Mouse (Mus musculus): Measurements from ENCODE around the gene Prmt7. TPM values are rescaled to one million over a fixed set of nuclear protein-coding genes. Genes with fewer than 3 reads are reported as not detected.

Gene Prmt7
- polyA plus RNA-seq (2012; rRNA removed; ENCODE audit: low replicate concordance) = 20.5 and 30.4 TPM in 2 replicates

DNA sequence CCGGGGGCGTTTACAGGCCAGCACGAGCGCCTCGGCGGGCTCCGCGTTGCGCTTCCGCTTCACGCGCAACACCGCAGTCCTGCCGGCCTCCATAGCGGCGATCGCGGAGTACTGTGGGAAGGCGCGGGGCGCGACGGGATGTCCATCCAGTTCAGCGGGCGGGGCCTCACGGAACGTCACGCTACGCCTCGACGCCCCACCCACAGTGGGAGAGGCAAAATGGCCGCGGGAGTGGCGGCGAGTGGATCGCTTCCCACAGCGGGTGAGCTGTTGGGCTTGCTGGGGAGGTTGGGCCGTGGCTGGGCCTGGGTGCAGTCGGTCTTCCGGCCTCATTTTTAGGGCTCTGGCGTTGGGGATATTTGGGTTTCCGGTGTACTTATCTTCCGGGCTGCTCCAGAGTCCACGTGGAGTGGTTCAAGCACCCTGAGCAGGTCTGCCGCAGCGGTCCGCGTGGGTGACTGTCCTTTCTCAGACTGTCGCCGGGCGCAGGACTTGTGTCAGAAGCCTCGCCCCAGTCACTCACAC lies at the start of gene Prmt7, which contains the start of gene Slc7a6os:
TSS of gene Prmt7 (plus strand) at position 116 of the 525 bp plus-strand sequence.
TSS of gene Slc7a6os (minus strand) at position 115 of the 525 bp plus-strand sequence.

DNA sequence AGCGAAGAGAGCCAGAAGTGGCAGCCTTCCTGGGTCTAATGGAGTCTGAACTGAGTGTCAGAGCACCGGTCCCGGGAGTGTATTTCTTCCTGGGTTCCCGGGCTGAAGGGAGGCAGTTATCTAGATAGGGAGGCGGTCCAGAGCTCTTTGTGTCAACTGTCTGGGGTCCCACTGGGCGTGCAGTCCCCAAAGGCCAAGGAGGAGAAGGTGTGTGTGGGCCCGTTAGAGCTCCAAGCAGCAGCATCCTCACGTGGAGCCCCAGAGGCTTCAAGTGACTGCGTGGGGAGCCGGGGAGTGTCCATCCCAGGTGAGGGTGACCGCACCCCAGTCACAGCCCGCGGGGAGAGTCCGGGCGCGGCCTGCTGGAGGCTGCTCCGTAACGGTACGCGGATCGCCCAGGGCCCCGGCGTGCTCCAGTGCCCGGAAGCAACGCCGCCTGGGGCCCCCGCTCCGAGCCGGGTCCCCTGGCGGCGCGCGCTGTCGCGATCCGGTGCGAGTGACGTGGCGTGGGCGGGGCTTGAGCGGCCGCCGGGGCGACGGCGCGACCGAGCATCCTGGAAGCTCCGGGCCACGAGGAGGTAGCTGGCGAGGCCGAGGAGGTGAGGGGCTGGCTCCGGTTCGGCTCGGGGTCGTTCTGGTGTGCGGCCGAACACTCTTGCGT lies 42.2 kb upstream of the Prmt7 start, which contains the start of gene Slc7a6:
TSS of gene Slc7a6 (plus strand) at position 502 of the 661 bp plus-strand sequence.

Other genes starting within 250 kb of the Prmt7 start
- gene Slc12a4, start 244.8 kb upstream of the Prmt7 start, polyA plus RNA-seq (2012; rRNA removed; ENCODE audit: low replicate concordance) = 43.9 and 52.9 TPM in 2 replicates
- 0.67 and 0.73 TPM in 2 replicates for gene Dpep3, start 231.5 kb upstream of the Prmt7 start, polyA plus RNA-seq (2012; rRNA removed; ENCODE audit: low replicate concordance)
- 16.2 and 27.0 TPM in 2 replicates for gene Dus2, start 219.6 kb upstream of the Prmt7 start, polyA plus RNA-seq (2012; rRNA removed; ENCODE audit: low replicate concordance)
- not detected in 2 replicates for gene Dpep2nb, start 205.0 kb upstream of the Prmt7 start, polyA plus RNA-seq (2012; rRNA removed; ENCODE audit: low replicate concordance)
- 10.0 and 17.6 TPM in 2 replicates for gene Ddx28, start 199.1 kb upstream of the Prmt7 start, polyA plus RNA-seq (2012; rRNA removed; ENCODE audit: low replicate concordance)
- 29.5 and 59.1 TPM in 2 replicates for gene Nfatc3, start 152.1 kb upstream of the Prmt7 start, polyA plus RNA-seq (2012; rRNA removed; ENCODE audit: low replicate concordance)
- 20.9 and 24.4 TPM in 2 replicates for gene Esrp2, start 74.0 kb upstream of the Prmt7 start, polyA plus RNA-seq (2012; rRNA removed; ENCODE audit: low replicate concordance)
- gene Pla2g15, start 60.5 kb upstream of the Prmt7 start, polyA plus RNA-seq (2012; rRNA removed; ENCODE audit: low replicate concordance) = 25.3 and 27.1 TPM in 2 replicates
- gene Slc7a6, start 42.1 kb upstream of the Prmt7 start, polyA plus RNA-seq (2012; rRNA removed; ENCODE audit: low replicate concordance) = 30.1 and 60.5 TPM in 2 replicates
- 14.5 and 21.3 TPM in 2 replicates for gene Slc7a6os, start within 50 bp of the Prmt7 start, polyA plus RNA-seq (2012; rRNA removed; ENCODE audit: low replicate concordance)
- 14.2 TPM in 2 replicates for gene Smpd3, start 127.1 kb downstream of the Prmt7 start, polyA plus RNA-seq (2012; rRNA removed; ENCODE audit: low replicate concordance)
- gene Zfp90, start 204.4 kb downstream of the Prmt7 start, polyA plus RNA-seq (2012; rRNA removed; ENCODE audit: low replicate concordance) = 2.5 and 2.9 TPM in 2 replicates